In genomic region chr3:79469440-79469839, GRCm38 (mm10) we compare ENCODE assay signal across 19 mouse cellular contexts.
"Had no signal": no experiment of that assay in that cellular context is flagged by ENCODE, and none has a peak within 500 bp of the region (broad histone marks: within the 10 kb centered on the region; RNA-seq: fewer than 3 reads in every experiment).

No protein-coding gene starts in this region.

- H3K9me3 ChIP-seq: midbrain, embryonic 10.5 days; midbrain, embryonic 12.5 days; neural tube, embryonic 13.5 days; neural tube, embryonic 15.5 days had no signal

- H3K9ac ChIP-seq: lung, embryonic 14.5 days; midbrain, embryonic 12.5 days; neural tube, embryonic 13.5 days; neural tube, embryonic 15.5 days had no signal

- H3K4me2 ChIP-seq: lung, embryonic 14.5 days; midbrain, embryonic 12.5 days; neural tube, embryonic 13.5 days; neural tube, embryonic 15.5 days had no signal

- H3K27ac ChIP-seq: midbrain, embryonic 10.5 days; midbrain, embryonic 12.5 days; neural tube, embryonic 13.5 days; neural tube, embryonic 15.5 days had no signal

- H3K4me1 ChIP-seq: midbrain, embryonic 12.5 days; neural tube, embryonic 15.5 days had no signal

- H3K27me3 ChIP-seq: midbrain, embryonic 12.5 days; neural tube, embryonic 13.5 days; neural tube, embryonic 15.5 days had no signal

- ATAC-seq: midbrain, embryonic 16.5 days had no signal

- H3K4me3 ChIP-seq: midbrain, embryonic 10.5 days; midbrain, embryonic 12.5 days; myocyte; neural tube, embryonic 13.5 days; neural tube, embryonic 15.5 days had no signal

- DNase-seq: lung, adult 18-20 months; lung, embryonic 14.5 days; lung, postnatal 10 days; lung, postnatal 4 days; midbrain, embryonic 14.5 days; retina, postnatal 1 day; right cerebral cortex, adult 18-20 months; right cerebral cortex, postnatal 25 days; right cerebral cortex, postnatal 4 days; spleen, adult 18-20 months; thymus, adult 18-20 months; thymus, postnatal 14 days; thymus, postnatal 36 days had no signal
